Mouse (Mus musculus): ENCODE measurements around the gene Tbc1d22a.

Gene Tbc1d22a

GRCm38 (mm10) chr15:86415951-86416350, 201.7 kb downstream of the Tbc1d22a start:
- DNase-seq, result no peak

- no peak for DNase-seq
Observed at GRCm38 (mm10) chr15:86418436-86418835, 204.2 kb downstream of the Tbc1d22a start.

DNA sequence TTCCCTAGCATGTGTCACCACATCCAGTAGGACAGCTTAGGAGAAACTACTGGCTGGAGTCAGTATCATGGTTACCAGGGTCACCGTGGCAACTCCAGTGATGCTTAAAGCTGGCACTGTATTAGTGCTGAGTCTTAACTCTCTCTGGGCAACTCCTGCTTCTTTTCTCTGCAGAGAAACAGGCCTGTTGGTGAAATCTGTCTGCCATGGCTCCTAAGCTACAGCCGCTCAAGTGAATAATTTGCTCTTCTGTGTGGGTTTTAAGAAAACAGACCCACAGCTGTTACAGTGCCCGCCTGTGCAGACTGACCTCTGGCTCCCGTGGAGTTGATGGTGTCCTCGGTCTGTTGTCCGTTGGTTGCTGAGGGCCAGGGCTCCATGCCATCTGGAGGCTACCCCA, 205.4 kb downstream of the Tbc1d22a start:
- no peak for DNase-seq

- no peak for DNase-seq
Observed at GRCm38 (mm10) chr15:86422858-86423257, 208.6 kb downstream of the Tbc1d22a start.

DNA sequence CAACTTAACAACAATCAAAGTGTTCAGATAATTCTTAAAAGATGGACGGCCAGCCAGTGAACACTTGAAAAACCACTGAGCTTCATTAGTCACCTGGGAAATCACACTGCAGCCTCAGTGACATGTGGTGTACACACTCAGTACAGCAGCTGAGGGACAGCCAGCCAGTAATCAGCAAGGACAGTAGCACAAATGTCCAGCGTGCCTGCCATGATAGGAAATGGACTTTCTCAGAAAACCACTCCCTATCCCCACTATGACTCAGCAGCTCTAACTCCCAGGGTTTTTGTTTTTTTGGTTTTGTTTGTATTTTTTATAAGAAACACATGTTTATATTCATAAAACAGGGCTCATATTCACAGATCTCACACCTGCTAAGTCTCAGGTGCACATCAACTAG, 209.6 kb downstream of the Tbc1d22a start:
- no peak for DNase-seq

GRCm38 (mm10) chr15:86424971-86425370, 210.7 kb downstream of the Tbc1d22a start:
- no peak for DNase-seq

DNA sequence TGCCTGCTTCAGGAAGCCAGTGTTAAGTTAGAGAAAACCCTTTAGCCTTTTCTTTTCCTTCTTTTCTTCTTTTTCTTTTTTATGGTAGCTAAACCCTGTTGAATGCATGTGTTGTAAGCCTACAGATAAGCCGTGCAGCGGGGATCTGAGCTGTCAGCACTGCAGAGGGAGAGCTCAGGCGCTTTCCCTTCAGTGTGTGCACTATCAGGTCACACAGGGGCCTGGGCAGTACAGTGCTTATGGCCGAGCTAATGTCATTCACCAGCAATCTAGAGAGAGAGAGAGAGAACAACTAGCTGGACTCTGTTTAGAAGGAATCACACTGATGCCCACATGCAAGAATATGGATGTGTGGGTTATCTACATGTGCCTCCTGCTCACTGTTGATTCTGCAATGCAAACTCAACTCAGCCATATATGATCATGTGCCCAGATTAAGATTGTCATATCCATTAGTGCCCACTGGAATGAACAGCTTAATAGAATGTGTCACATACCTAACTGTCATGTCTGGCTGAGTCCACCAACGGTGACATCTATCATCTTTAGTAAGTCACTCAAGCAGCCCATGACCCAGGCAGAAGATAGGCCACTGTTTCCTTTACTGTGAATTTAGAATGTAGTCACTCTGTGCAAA, 212.2 kb downstream of the Tbc1d22a start:
- no peak for DNase-seq

GRCm38 (mm10) chr15:86427439-86427838, 213.2 kb downstream of the Tbc1d22a start:
- DNase-seq, result no peak

GRCm38 (mm10) chr15:86428496-86428895, 214.2 kb downstream of the Tbc1d22a start:
- DNase-seq, result no peak

DNA sequence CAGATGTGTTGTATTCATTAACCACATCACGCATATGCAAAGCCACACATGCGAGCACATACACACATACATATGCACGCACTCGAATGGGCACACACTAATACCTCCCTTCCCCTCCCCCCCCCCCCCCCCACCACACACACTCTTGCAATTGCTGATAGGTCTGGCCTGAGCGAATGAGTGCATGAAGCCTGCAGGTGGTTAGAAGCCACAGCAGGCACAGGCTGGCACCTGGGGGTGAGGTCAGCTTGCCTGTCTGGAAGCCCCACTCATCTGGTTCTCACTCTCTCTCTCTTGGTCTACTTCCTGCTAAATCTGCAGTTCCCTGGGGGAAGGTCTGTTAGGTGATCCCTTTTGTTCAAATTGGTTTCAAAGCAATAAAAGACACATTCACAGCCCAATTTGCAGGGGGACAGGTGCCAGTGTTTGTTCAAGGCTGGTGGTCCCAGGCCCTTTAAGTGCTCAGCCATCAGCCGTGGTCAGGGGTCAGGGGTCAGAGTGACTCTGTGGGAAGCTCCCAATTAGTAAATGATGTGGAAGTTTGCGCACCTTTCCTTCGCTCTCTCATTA, 215.6 kb downstream of the Tbc1d22a start:
- no peak for DNase-seq

DNA sequence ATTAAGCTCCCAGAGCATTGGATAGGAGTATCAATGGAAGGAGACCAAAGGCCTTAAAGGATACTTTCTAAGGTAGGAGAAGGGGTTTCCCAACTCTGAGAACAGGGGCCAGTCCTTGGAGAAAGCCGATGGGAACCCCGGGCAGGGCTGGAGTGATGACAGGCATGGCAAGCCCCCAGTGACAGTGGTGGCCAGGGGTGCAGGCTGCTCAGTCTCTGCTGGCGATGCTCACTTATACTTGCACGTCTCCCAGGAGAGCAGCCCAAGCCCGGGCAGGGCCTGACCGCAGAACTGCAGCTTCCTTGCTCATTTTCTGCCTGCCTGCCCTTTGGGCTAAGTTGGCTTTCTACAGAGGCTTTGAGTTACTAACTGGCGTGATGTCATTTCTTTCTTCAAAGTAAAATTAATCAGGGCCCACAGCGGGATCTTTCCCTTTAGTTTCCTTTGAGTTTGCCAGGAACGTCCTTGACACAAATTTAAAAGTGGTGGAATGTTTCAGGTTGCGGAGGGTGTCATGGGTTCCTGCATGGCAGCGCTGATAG, 217.4 kb downstream of the Tbc1d22a start:
- no peak for DNase-seq

GRCm38 (mm10) chr15:86432791-86433190, 218.5 kb downstream of the Tbc1d22a start:
- no peak for DNase-seq

- peak; percentile 45 for DNase-seq
Observed at GRCm38 (mm10) chr15:86433378-86433777, 219.1 kb downstream of the Tbc1d22a start.

DNA sequence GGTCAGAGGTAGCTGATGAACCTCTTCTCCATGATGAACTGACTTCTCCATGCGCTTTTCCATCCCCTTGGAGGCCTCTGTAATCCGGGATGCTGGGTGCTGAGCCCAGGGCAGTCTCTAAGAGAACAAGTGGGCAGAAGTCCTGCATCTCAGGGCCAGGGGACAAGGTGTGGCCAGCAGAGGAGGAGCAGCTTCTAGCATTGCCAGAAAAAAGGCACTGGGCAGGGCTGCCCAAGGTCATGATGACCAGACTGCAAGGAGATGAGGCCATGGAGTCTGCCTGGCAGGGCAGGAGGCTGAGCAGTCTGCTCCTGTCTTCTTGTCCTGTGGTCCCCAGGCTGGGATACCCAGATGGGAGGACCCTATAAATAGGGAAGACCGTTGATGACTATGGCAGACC, 220.0 kb downstream of the Tbc1d22a start:
- DNase-seq, result no peak

DNA sequence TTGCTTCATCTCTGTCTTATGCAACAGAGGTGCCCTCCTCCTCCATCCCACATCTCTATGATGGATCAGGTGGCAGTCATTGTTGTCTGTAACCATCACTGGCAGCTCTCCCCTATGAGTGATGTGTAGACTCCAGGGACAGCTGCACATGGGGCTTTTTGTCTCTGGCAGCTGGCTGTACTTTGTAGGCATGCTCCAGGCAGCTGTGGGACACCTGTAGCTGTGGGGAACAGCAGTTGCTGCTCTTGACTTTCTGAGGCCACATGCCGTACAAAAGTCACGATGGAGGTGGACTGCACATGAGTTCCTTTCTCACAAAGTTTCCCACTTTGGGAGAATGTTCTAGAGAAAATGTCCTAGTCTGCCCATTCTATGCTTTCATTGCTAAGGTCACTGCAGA, 223.1 kb downstream of the Tbc1d22a start:
- DNase-seq, result no peak

DNA sequence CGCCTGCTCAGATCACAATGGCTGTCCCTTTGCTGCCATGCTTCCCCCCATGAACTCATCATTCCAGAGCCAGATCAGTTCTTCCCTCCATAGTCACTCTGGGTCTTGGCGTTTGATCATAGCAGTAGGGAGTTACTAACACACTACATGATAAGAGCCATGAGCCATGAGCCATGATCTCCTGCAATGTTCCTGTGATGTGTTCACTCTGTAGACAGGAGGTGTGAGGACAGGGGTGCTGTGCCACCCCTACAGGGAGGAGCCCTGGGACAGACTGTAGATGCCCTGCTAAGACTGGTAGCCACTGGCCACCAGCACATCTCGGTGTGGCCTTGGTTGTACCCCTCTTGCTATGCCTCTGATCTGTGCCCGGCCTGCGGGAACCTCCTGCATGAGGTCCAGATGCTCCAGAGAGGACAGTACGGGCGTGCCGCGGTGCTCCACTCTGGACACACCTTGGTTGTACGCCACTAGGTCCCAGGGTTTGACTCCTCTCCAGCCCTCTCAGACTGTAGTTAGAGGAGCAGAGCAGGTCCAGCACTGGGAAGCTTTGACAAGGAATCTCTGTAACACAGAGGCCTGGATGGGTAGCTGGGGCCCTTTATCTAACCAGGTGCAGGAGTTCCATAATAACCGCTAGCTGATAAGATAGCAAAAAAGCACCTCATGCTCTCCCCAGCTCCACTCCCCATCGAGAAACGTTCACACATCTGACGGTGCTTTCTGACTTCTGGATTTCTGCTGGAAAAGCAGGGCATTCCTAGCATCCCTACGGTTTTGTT, 224.9 kb downstream of the Tbc1d22a start:
- DNase-seq, result no peak

DNA sequence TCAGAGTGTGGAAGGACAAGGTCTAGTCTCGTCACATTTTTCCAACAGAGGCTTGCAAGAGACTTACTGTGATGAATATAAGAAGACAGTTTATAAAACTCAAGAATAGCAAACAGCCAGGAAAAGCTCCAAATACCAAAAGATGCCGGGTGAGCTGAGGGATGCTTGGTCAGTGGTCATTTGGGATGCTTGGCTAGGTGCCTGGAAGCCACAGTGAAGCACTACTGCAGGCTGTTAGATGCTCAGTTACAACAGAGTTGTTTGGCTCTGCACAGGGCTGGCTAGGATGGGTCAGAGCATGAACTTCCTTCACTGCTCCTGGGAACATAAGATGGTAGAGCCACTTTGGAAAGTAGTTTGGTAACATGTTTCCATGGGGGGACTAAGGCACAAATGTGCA, 230.0 kb downstream of the Tbc1d22a start:
- DNase-seq, result no peak

GRCm38 (mm10) chr15:86446064-86446463, 231.8 kb downstream of the Tbc1d22a start:
- no peak for DNase-seq

- DNase-seq, result no peak
Observed at GRCm38 (mm10) chr15:86447251-86447650, 233.0 kb downstream of the Tbc1d22a start.

DNA sequence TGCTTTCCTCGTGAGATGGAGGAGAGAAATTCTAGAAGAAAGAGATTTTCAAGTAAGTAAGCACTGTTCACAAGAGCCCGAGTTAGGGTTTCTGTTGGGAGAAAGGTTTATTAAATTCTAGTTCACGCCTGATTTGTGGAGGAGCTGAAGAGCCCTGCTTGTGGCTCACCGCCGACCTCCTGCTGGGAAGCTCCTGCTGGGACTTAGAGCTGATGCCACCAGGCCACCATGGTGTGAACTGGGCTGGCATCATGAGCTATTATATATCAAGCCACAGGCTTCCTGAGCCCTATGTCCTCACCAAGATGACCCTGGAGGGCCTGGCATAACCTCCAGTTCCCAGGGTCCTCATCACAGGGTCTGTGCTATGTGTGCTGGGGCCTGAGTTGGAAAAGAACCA, 235.0 kb downstream of the Tbc1d22a start:
- DNase-seq, result no peak

- no peak for DNase-seq
Observed at GRCm38 (mm10) chr15:86449794-86450193, 235.5 kb downstream of the Tbc1d22a start.

DNA sequence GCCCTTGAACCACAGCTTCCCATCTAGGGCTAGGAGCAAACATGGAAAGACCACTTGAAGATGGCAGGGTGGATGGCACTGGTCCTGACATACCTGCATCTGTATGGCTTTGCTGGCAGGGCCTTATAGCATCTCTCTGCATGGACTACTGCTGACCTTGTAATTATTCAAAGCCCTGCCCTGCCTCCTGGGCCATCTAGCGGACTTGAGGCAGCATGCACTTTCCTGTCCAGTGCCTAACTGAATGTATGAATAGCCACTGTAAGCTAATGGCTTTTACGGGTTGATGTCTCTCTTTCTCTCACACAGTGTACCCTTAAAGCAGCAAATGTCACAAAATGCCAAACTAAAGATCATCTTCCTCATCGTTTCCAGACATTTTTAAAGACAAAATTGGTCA, 245.2 kb downstream of the Tbc1d22a start:
- DNase-seq, result no peak

GRCm38 (mm10) chr15:86462636-86463035, 248.4 kb downstream of the Tbc1d22a start:
- DNase-seq, result no peak

DNA sequence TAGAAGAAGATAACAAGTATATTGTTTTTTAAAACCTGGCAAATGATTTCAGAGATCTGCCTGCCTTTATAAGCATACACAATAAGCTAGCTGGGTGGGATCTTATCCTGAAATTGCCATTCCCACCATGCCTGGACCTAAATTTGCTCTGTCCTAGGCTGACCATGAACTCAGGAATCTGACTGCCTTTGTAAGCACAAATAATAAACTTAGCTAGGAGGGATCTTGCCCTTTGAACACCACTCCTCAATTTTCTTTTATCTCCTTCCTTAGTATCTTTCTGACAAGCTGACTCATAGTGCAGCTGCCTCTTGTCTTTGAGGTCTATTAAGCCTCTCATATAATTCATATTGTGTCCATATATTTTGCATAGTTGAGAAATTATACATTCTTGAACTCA, 253.8 kb downstream of the Tbc1d22a start:
- no peak for DNase-seq

All from kidney, adult 11 months (tissue).